Mouse (Mus musculus): ENCODE measurements around the gene Rtn4. TPM values are rescaled to one million over a fixed set of nuclear protein-coding genes. Genes with fewer than 3 reads are reported as not detected.
A peak's percentile ranks its signal among the peaks of the same experiment; 100 is the strongest.

The Rtn4 gene
- polyA plus RNA-seq, 1 experiment from 2014 or later: 73.7 TPM

GRCm38 (mm10) chr11:29673359-29673758 is 19.4 kb upstream of the Rtn4 start:
- no peaks in the 10 kb centered on the region for H3K9me3 ChIP-seq (ENCODE audit: control insufficient read depth, low read length)
- DNase-seq (ENCODE audit: low spot score): no peak
- no peaks in the 10 kb centered on the region for H3K4me1 ChIP-seq (replicated peaks; ENCODE audit: control insufficient read depth, insufficient read depth, low read length)
- no peaks in the 10 kb centered on the region for H3K27me3 ChIP-seq (ENCODE audit: control insufficient read depth, insufficient read depth, low read length)
- no peak overlapping the region for H3K4me2 ChIP-seq (replicated peaks; ENCODE audit: low read depth, low read length)
- H3K4me3 ChIP-seq (ENCODE audit: low read depth, low read length): no peak overlapping the region
- H3K27ac ChIP-seq (ENCODE audit: low read depth, low read length): no peak overlapping the region
- no peak for ATAC-seq (ENCODE audit: low FRiP score)
- H3K36me3 ChIP-seq (ENCODE audit: control insufficient read depth, insufficient read depth, low read length): no peaks in the 10 kb centered on the region
- WGBS: 87% methylated on average over 2 of the region's 2 CpGs
- H3K9ac ChIP-seq (ENCODE audit: low read depth, low read length): no peak overlapping the region

GRCm38 (mm10) chr11:29676718-29677117 is 16.0 kb upstream of the Rtn4 start:
- H3K27me3 ChIP-seq (ENCODE audit: control insufficient read depth, insufficient read depth, low read length): no peaks in the 10 kb centered on the region
- H3K4me2 ChIP-seq (replicated peaks; ENCODE audit: low read depth, low read length): no peak overlapping the region
- 93% methylated on average over 3 of the region's 4 CpGs for WGBS
- DNase-seq (ENCODE audit: low spot score) (no peak), ATAC-seq (ENCODE audit: low FRiP score) (no peak)
- H3K36me3 ChIP-seq (ENCODE audit: control insufficient read depth, insufficient read depth, low read length): no peaks in the 10 kb centered on the region
- H3K4me1 ChIP-seq (replicated peaks; ENCODE audit: control insufficient read depth, insufficient read depth, low read length): no peaks in the 10 kb centered on the region
- H3K9me3 ChIP-seq (ENCODE audit: control insufficient read depth, low read length): no peaks in the 10 kb centered on the region
- no peak overlapping the region for H3K9ac ChIP-seq (ENCODE audit: low read depth, low read length)
- H3K27ac ChIP-seq (ENCODE audit: low read depth, low read length): no peak overlapping the region
- H3K4me3 ChIP-seq (ENCODE audit: low read depth, low read length): no peak overlapping the region

GRCm38 (mm10) chr11:29679942-29680341 is 12.8 kb upstream of the Rtn4 start:
- H3K9ac ChIP-seq (ENCODE audit: low read depth, low read length): no peak overlapping the region
- no peak overlapping the region for H3K27ac ChIP-seq (ENCODE audit: low read depth, low read length)
- no peak overlapping the region for H3K4me3 ChIP-seq (ENCODE audit: low read depth, low read length)
- DNase-seq (ENCODE audit: low spot score): no peak
- no peaks in the 10 kb centered on the region for H3K9me3 ChIP-seq (ENCODE audit: control insufficient read depth, low read length)
- H3K4me2 ChIP-seq (replicated peaks; ENCODE audit: low read depth, low read length): no peak overlapping the region
- H3K27me3 ChIP-seq (ENCODE audit: control insufficient read depth, insufficient read depth, low read length): no peaks in the 10 kb centered on the region
- H3K4me1 ChIP-seq (replicated peaks; ENCODE audit: control insufficient read depth, insufficient read depth, low read length): no peaks in the 10 kb centered on the region
- no peak for ATAC-seq (ENCODE audit: low FRiP score)
- H3K36me3 ChIP-seq (ENCODE audit: control insufficient read depth, insufficient read depth, low read length): no peaks in the 10 kb centered on the region
- 78% methylated on average over 3 of the region's 3 CpGs for WGBS

- Histone ChIP-seq H3K9ac (ENCODE audit: low read depth, low read length) (no peak overlapping the region), H3K4me2 (replicated peaks; ENCODE audit: low read depth, low read length) (no peak overlapping the region), H3K27ac (ENCODE audit: low read depth, low read length) (no peak overlapping the region), H3K4me3 (ENCODE audit: low read depth, low read length) (no peak overlapping the region), H3K36me3 (ENCODE audit: control insufficient read depth, insufficient read depth, low read length) (no peaks in the 10 kb centered on the region), H3K4me1 (replicated peaks; ENCODE audit: control insufficient read depth, insufficient read depth, low read length) (no peaks in the 10 kb centered on the region), H3K27me3 (ENCODE audit: control insufficient read depth, insufficient read depth, low read length) (no peaks in the 10 kb centered on the region), H3K9me3 (ENCODE audit: control insufficient read depth, low read length) (no peaks in the 10 kb centered on the region)
- ATAC-seq (ENCODE audit: low FRiP score): no peak
- WGBS: 78% methylated on average over 3 of the region's 3 CpGs
- no peak for DNase-seq (ENCODE audit: low spot score)
Measured at GRCm38 (mm10) chr11:29680771-29681170, 12.0 kb upstream of the Rtn4 start.

GRCm38 (mm10) chr11:29684272-29684671 is 8.5 kb upstream of the Rtn4 start:
- no peak for DNase-seq (ENCODE audit: low spot score)
- H3K4me3 ChIP-seq (ENCODE audit: low read depth, low read length): no peak overlapping the region
- WGBS: 86% methylated on average over 2 of the region's 2 CpGs
- no peaks in the 10 kb centered on the region for H3K4me1 ChIP-seq (replicated peaks; ENCODE audit: control insufficient read depth, insufficient read depth, low read length)
- no peak overlapping the region for H3K4me2 ChIP-seq (replicated peaks; ENCODE audit: low read depth, low read length)
- H3K27ac ChIP-seq (ENCODE audit: low read depth, low read length): no peak overlapping the region
- no peak for ATAC-seq (ENCODE audit: low FRiP score)
- H3K36me3 ChIP-seq (ENCODE audit: control insufficient read depth, insufficient read depth, low read length): no peaks in the 10 kb centered on the region
- no peaks in the 10 kb centered on the region for H3K9me3 ChIP-seq (ENCODE audit: control insufficient read depth, low read length)
- no peak overlapping the region for H3K9ac ChIP-seq (ENCODE audit: low read depth, low read length)
- no peaks in the 10 kb centered on the region for H3K27me3 ChIP-seq (ENCODE audit: control insufficient read depth, insufficient read depth, low read length)

- no peaks in the 10 kb centered on the region for H3K36me3 ChIP-seq (ENCODE audit: control insufficient read depth, insufficient read depth, low read length)
- H3K9ac ChIP-seq (ENCODE audit: low read depth, low read length): no peak overlapping the region
- no peak overlapping the region for H3K4me2 ChIP-seq (replicated peaks; ENCODE audit: low read depth, low read length)
- H3K4me3 ChIP-seq (ENCODE audit: low read depth, low read length): no peak overlapping the region
- 89% methylated on average over 2 of the region's 2 CpGs for WGBS
- H3K9me3 ChIP-seq (ENCODE audit: control insufficient read depth, low read length): no peaks in the 10 kb centered on the region
- H3K4me1 ChIP-seq (replicated peaks; ENCODE audit: control insufficient read depth, insufficient read depth, low read length): no peaks in the 10 kb centered on the region
- DNase-seq (ENCODE audit: low spot score) (no peak), ATAC-seq (ENCODE audit: low FRiP score) (no peak)
- H3K27me3 ChIP-seq (ENCODE audit: control insufficient read depth, insufficient read depth, low read length): no peaks in the 10 kb centered on the region
- no peak overlapping the region for H3K27ac ChIP-seq (ENCODE audit: low read depth, low read length)
Measured at GRCm38 (mm10) chr11:29686176-29686575, 6.6 kb upstream of the Rtn4 start.

- 88% methylated on average over 1 of the region's 1 CpGs for WGBS
- no peak for ATAC-seq (ENCODE audit: low FRiP score)
- Histone ChIP-seq H3K4me2 (replicated peaks; ENCODE audit: low read depth, low read length) (no peak overlapping the region), H3K9ac (ENCODE audit: low read depth, low read length) (no peak overlapping the region), H3K4me1 (replicated peaks; ENCODE audit: control insufficient read depth, insufficient read depth, low read length) (no peaks in the 10 kb centered on the region), H3K36me3 (ENCODE audit: control insufficient read depth, insufficient read depth, low read length) (no peaks in the 10 kb centered on the region), H3K9me3 (ENCODE audit: control insufficient read depth, low read length) (no peaks in the 10 kb centered on the region), H3K27me3 (ENCODE audit: control insufficient read depth, insufficient read depth, low read length) (no peaks in the 10 kb centered on the region), H3K27ac (ENCODE audit: low read depth, low read length) (no peak overlapping the region), H3K4me3 (ENCODE audit: low read depth, low read length) (no peak overlapping the region)
- no peak for DNase-seq (ENCODE audit: low spot score)
Measured at GRCm38 (mm10) chr11:29691556-29691955, 1.2 kb upstream of the Rtn4 start.

GRCm38 (mm10) chr11:29692111-29692682 is 550 bp upstream of the Rtn4 start:
- Histone ChIP-seq H3K9me3 (ENCODE audit: control insufficient read depth, low read length) (no peaks in the 10 kb centered on the region), H3K27ac (ENCODE audit: low read depth, low read length) (no peak overlapping the region), H3K4me2 (replicated peaks; ENCODE audit: low read depth, low read length) (no peak overlapping the region), H3K27me3 (ENCODE audit: control insufficient read depth, insufficient read depth, low read length) (no peaks in the 10 kb centered on the region), H3K4me1 (replicated peaks; ENCODE audit: control insufficient read depth, insufficient read depth, low read length) (no peaks in the 10 kb centered on the region), H3K4me3 (ENCODE audit: low read depth, low read length) (peak overlapping the region; percentile 98; the same call in 1 of the 2 replicates), H3K9ac (ENCODE audit: low read depth, low read length) (no peak overlapping the region), H3K36me3 (ENCODE audit: control insufficient read depth, insufficient read depth, low read length) (no peaks in the 10 kb centered on the region)
- 27% methylated on average over 12 of the region's 12 CpGs for WGBS
- DNase-seq (ENCODE audit: low spot score): peak; percentile 15
- no peak for ATAC-seq (ENCODE audit: low FRiP score)

GRCm38 (mm10) chr11:29693576-29694410 is 1.0 kb downstream of the Rtn4 start:
- peak; percentile 91 for DNase-seq (ENCODE audit: low spot score)
- H3K4me2 ChIP-seq (replicated peaks; ENCODE audit: low read depth, low read length): peak overlapping the region; percentile 45
- H3K36me3 ChIP-seq (ENCODE audit: control insufficient read depth, insufficient read depth, low read length): no peaks in the 10 kb centered on the region
- peak overlapping the region; percentile 97 for H3K9ac ChIP-seq (ENCODE audit: low read depth, low read length)
- WGBS: under 1% methylated on average over 48 of the region's 53 CpGs
- H3K4me1 ChIP-seq (replicated peaks; ENCODE audit: control insufficient read depth, insufficient read depth, low read length): no peaks in the 10 kb centered on the region
- ATAC-seq (ENCODE audit: low FRiP score): peak; percentile 94
- no peaks in the 10 kb centered on the region for H3K9me3 ChIP-seq (ENCODE audit: control insufficient read depth, low read length)
- peak overlapping the region; percentile 98 for H3K4me3 ChIP-seq (ENCODE audit: low read depth, low read length)
- H3K27me3 ChIP-seq (ENCODE audit: control insufficient read depth, insufficient read depth, low read length): no peaks in the 10 kb centered on the region
- peak overlapping the region; percentile 97 for H3K27ac ChIP-seq (ENCODE audit: low read depth, low read length)
